In genomic region chr3:86538645-86539554, GRCm38 (mm10) we compare ENCODE assay signal across 8 mouse cellular contexts. TPM values are rescaled to one million over a fixed set of nuclear protein-coding genes. Genes with fewer than 3 reads are reported as not detected.
DNase-seq lines count a peak whose midpoint lies in the region; ATAC-seq and TF ChIP-seq lines count a peak whose summit lies in the region.
"Had no signal": no experiment of that assay in that cellular context is flagged by ENCODE, and none has a peak within 500 bp of the region (broad histone marks: within the 10 kb centered on the region; RNA-seq: fewer than 3 reads in every experiment).

No protein-coding gene starts in this region.

- peak overlapping the region; percentile 51 for H3K4me3 ChIP-seq in E14TG2a.4 (replicated peaks; ENCODE audit: low read length)
- no peak overlapping the region for H3K4me3 ChIP-seq in forebrain, postnatal 0 days (ENCODE audit: low read depth, low read length)
- H3K4me3 ChIP-seq in liver, postnatal 0 days (ENCODE audit: low read depth, low read length): no peak overlapping the region
- no peak overlapping the region for H3K4me3 ChIP-seq in layer of hippocampus, adult 2 months

- H3K4me2 ChIP-seq in forebrain, postnatal 0 days (ENCODE audit: low read depth): no peak overlapping the region
- H3K4me2 ChIP-seq in liver, postnatal 0 days (ENCODE audit: low read depth, low read length): peak overlapping the region; percentile 49

- H3K27ac ChIP-seq in forebrain, postnatal 0 days (ENCODE audit: low read depth, low read length): no peak overlapping the region
- H3K27ac ChIP-seq in liver, postnatal 0 days (ENCODE audit: low read depth): peak overlapping the region; percentile 66
- no peak overlapping the region for H3K27ac ChIP-seq in layer of hippocampus, adult 2 months

- no peaks in the 10 kb centered on the region for H3K36me3 ChIP-seq in E14TG2a.4 (ENCODE audit: insufficient read depth, low read length)
- no peaks in the 10 kb centered on the region for H3K36me3 ChIP-seq in forebrain, postnatal 0 days (ENCODE audit: insufficient read depth)
- no peaks in the 10 kb centered on the region for H3K36me3 ChIP-seq in liver, postnatal 0 days (replicated peaks; ENCODE audit: insufficient read depth, low read length)

- H3K4me1 ChIP-seq in E14TG2a.4 (replicated peaks; ENCODE audit: low read depth, low read length): peaks cover 18% of the 10 kb centered on the region
- H3K4me1 ChIP-seq in forebrain, postnatal 0 days (ENCODE audit: insufficient read depth): no peaks in the 10 kb centered on the region
- no peaks in the 10 kb centered on the region for H3K4me1 ChIP-seq in liver, postnatal 0 days (ENCODE audit: insufficient read depth)

- no peaks in the 10 kb centered on the region for H3K9me3 ChIP-seq in E14TG2a.4 (ENCODE audit: low read length)
- no peaks in the 10 kb centered on the region for H3K9me3 ChIP-seq in forebrain, postnatal 0 days (ENCODE audit: low read length)
- no peaks in the 10 kb centered on the region for H3K9me3 ChIP-seq in liver, postnatal 0 days (ENCODE audit: low read length)

- DNase-seq in R1 (ENCODE audit: low read depth, low spot score): peak; percentile 57
- DNase-seq in forebrain, postnatal 0 days: no peak
- no peak for DNase-seq in liver, postnatal 0 days
- no peak for DNase-seq in T-cell, adult 2 months (ENCODE audit: low spot score)
- no peak for DNase-seq in ovary, postnatal 10 days (ENCODE audit: low spot score)
- DNase-seq in layer of hippocampus, adult 2 months (ENCODE audit: low spot score in 2 of 2): no peak

- H3K9ac ChIP-seq in forebrain, postnatal 0 days: no peak overlapping the region
- no peak overlapping the region for H3K9ac ChIP-seq in liver, postnatal 0 days (replicated peaks)

- 23% methylated on average over 13 of the region's 13 CpGs for WGBS in forebrain, postnatal 0 days
- WGBS in liver, postnatal 0 days (ENCODE audit: insufficient replicate concordance): 37% methylated on average over 13 of the region's 13 CpGs

- H3K27me3 ChIP-seq in E14TG2a.4 (ENCODE audit: insufficient read depth, low read length): no peaks in the 10 kb centered on the region
- H3K27me3 ChIP-seq in forebrain, postnatal 0 days (ENCODE audit: insufficient read depth, low read length): peaks cover 30% of the 10 kb centered on the region
- H3K27me3 ChIP-seq in liver, postnatal 0 days (ENCODE audit: insufficient read depth, low read length): no peaks in the 10 kb centered on the region

- TF ChIP-seq EP300 in liver, postnatal 0 days (IDR thresholded peaks at IDR 0.05; ENCODE audit: low read depth): no peak

- no peak for TF ChIP-seq CTCF in E14TG2a.4 (conservative IDR thresholded peaks at IDR 0.05; ENCODE audit: low read length)
- no peak for TF ChIP-seq CTCF in forebrain, postnatal 0 days (IDR thresholded peaks at IDR 0.05; ENCODE audit: low read depth)
- TF ChIP-seq CTCF in liver, postnatal 0 days (IDR thresholded peaks at IDR 0.05; ENCODE audit: low read depth): peak; percentile 30
- no peak for TF ChIP-seq CTCF in layer of hippocampus, adult 2 months (conservative IDR thresholded peaks at IDR 0.05)

- ATAC-seq in forebrain, postnatal 0 days: peak; percentile 20; the same call in 1 of the 2 replicates
- ATAC-seq in liver, postnatal 0 days: peak; percentile 81

RNA-seq across cellular contexts. Expression of gene Mab21l2, which starts 9.5 kb away (rescaled TPM):
- 1.3 and 2.3 TPM in 2 replicates for total RNA-seq in forebrain, postnatal 0 days (2014; rRNA removed)
- 1.0 and 2.4 TPM in 2 replicates for polyA plus RNA-seq in forebrain, postnatal 0 days (2015; fragmentation: Nextera tagmentation; extraction: Ambion mirVana)
- 0.26 and 0.28 TPM in 2 replicates for polyA plus RNA-seq in liver, postnatal 0 days (2015; fragmentation: Nextera tagmentation; extraction: Ambion mirVana)
- not detected for total RNA-seq in layer of hippocampus, adult 2 months (2021)
- total RNA-seq: neutrophil, adult 5-6 weeks had no signal
